Mouse (Mus musculus) heart, embryonic 15.5 days (tissue): ENCODE measurements around the gene Ikbke. TPM values are rescaled to one million over a fixed set of nuclear protein-coding genes. Genes with fewer than 3 reads are reported as not detected.
"Not testable (repeated sequence)": the region's sequence is repeated elsewhere in the genome, so short reads cannot be mapped to it uniquely, and the experiment has no call there.

ENCODE experiments used
- ATAC-seq: fragments of 200-750 bp; cut with Nextera tagmentation; replicated peaks from 2 replicates; pipeline ENCODE4 v1.8.0; 2017; ENCODE audit warnings: low read depth, moderate TSS enrichment; ENCODE audit not compliant: insufficient number of reproducible peaks, insufficient read depth, low FRiP score
- H3K27ac ChIP-seq: fragments of 300-500 bp; sonication (generic); 2 replicates; pipeline ENCODE4 v1.5.1; 2015; ENCODE audit warnings: mild to moderate bottlenecking, inconsistent platforms
- H3K27me3 ChIP-seq: fragments of 300-500 bp; sonication (generic); 2 replicates; pipeline ENCODE4 v1.6.1; 2015; ENCODE audit warnings: inconsistent platforms
- H3K36me3 ChIP-seq: fragments of 300-500 bp; sonication (generic); 2 replicates; pipeline ENCODE4 v1.6.1; 2015; ENCODE audit warnings: mild to moderate bottlenecking, inconsistent platforms
- H3K4me1 ChIP-seq: fragments of 300-500 bp; sonication (generic); replicated peaks from 2 replicates; pipeline ENCODE4 v1.6.1; 2015; ENCODE audit warnings: inconsistent platforms
- H3K4me2 ChIP-seq: fragments of 300-500 bp; sonication (generic); 2 replicates; pipeline ENCODE4 v1.6.1; 2015; ENCODE audit warnings: inconsistent platforms, mild to moderate bottlenecking, moderate library complexity
- H3K4me3 ChIP-seq: fragments of 300-500 bp; sonication (generic); 2 replicates; pipeline ENCODE4 v1.5.1; 2015; ENCODE audit warnings: mild to moderate bottlenecking, inconsistent platforms
- H3K9ac ChIP-seq: fragments of 300-500 bp; sonication (generic); 2 replicates; pipeline ENCODE4 v1.6.1; 2015; ENCODE audit warnings: mild to moderate bottlenecking, inconsistent platforms
- H3K9me3 ChIP-seq: fragments of 300-500 bp; sonication (generic); replicated peaks from 2 replicates; pipeline ENCODE4 v1.6.1; 2016; ENCODE audit warnings: inconsistent platforms
- WGBS: fragments of 180-500 bp; shearing (Covaris S2); methylation state at CpG from one replicate; pipeline ENCODE4 v1.1.7; 2015; ENCODE audit warnings: mixed read lengths; 5-methylcytosine and 5-hydroxymethylcytosine counted together
- polyA plus RNA-seq: library from polyadenylated mRNA; unstranded; fragments of >200 nt; fragmentation: Nextera tagmentation; extraction: Ambion mirVana; gene quantifications from 2 replicates; pipeline ENCODE4 v1.2.1, GENCODE M21; 2015

Gene Ikbke
- polyA plus RNA-seq, result 2.4 and 4.8 TPM in 2 replicates

GRCm38 (mm10) chr1:131279456-131279776 is at the start of gene Ikbke:
Gene Ikbke (minus strand): TSS chr1:131279606.
- peak within 1 kb of the TSS; percentile 65 for H3K27ac ChIP-seq
- peak within 1 kb of the TSS; percentile 52 for H3K4me3 ChIP-seq
- H3K27me3 ChIP-seq, result no peaks in the 10 kb centered on the region
- H3K36me3 ChIP-seq, result no peaks in the 10 kb centered on the region
- 26% methylated on average over 4 of the region's 4 CpGs for WGBS
- no peak for ATAC-seq
- H3K4me1 ChIP-seq, result peaks cover 26% of the 10 kb centered on the region
- H3K4me2 ChIP-seq, result peak within 1 kb of the TSS; percentile 66
- H3K9me3 ChIP-seq, result no peaks in the 10 kb centered on the region
- H3K9ac ChIP-seq, result peak within 1 kb of the TSS; percentile 47

- not testable (repeated sequence) for H3K4me1 ChIP-seq, H3K4me2 ChIP-seq, H3K4me3 ChIP-seq, H3K9ac ChIP-seq, H3K27me3 ChIP-seq, ATAC-seq, H3K27ac ChIP-seq, H3K9me3 ChIP-seq
- peaks cover 40% of the 10 kb centered on the region for H3K36me3 ChIP-seq
- 96% methylated on average over 1 of the region's 1 CpGs for whole genome bisulfite sequencing
Observed at GRCm38 (mm10) chr1:131329093-131329492, 49.7 kb upstream of the Ikbke start.

- no peaks in the 10 kb centered on the region for H3K9me3 ChIP-seq
- H3K4me1 ChIP-seq, result no peaks in the 10 kb centered on the region
- no peak overlapping the region for H3K4me2 ChIP-seq
- H3K36me3 ChIP-seq, result peaks cover 37% of the 10 kb centered on the region
- H3K4me3 ChIP-seq, result no peak overlapping the region
- WGBS, result 85% methylated on average over 1 of the region's 1 CpGs
- ATAC-seq, result no peak
- H3K9ac ChIP-seq, result no peak overlapping the region
- H3K27ac ChIP-seq, result no peak overlapping the region
- no peaks in the 10 kb centered on the region for H3K27me3 ChIP-seq
Observed at GRCm38 (mm10) chr1:131327167-131327566, 47.8 kb upstream of the Ikbke start.

- no peak overlapping the region for H3K27ac ChIP-seq
- ATAC-seq, result no peak
- WGBS, result 89% methylated on average over 3 of the region's 3 CpGs
- H3K4me3 ChIP-seq, result no peak overlapping the region
- no peaks in the 10 kb centered on the region for H3K27me3 ChIP-seq
- H3K9me3 ChIP-seq, result no peaks in the 10 kb centered on the region
- H3K9ac ChIP-seq, result no peak overlapping the region
- H3K36me3 ChIP-seq, result peaks cover 34% of the 10 kb centered on the region
- no peaks in the 10 kb centered on the region for H3K4me1 ChIP-seq
- H3K4me2 ChIP-seq, result no peak overlapping the region
Observed at GRCm38 (mm10) chr1:131324816-131325463, 45.5 kb upstream of the Ikbke start.

DNA sequence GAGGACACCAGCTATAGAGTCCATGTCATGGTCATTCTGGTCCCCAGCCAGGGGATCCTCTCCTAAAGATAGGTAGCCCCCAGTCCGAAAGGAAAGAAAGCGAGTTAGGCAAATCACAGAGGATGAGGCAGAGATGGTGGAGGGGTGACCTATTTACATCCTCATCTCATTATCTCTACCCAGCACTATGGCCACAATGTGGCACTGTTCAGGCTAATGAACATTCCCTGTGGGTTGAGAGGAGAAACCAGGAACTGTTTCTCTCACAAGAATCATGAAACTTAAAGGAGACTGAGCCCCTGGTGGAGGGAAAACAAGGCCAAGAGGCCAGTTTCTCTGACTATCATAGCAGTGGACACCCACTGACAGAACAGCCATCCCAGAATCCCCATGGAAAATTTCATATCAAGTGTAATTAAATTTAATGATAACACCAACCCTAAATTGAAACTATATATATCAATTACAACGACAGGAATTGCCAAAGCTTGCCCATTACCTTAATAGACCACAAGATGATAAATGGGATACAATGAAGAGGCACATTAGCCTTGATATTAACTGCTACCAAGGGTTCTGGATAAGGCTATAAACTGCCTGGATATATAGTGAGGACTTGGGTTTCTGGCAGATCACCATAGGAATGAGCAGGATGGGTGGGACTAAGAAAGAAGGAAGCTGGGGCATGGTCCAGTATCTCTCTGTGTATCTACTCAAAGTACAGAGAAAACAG is 40.4 kb upstream of the Ikbke start:
- Histone ChIP-seq H3K4me2 (no peak overlapping the region), H3K27me3 (no peaks in the 10 kb centered on the region), H3K4me3 (no peak overlapping the region), H3K27ac (no peak overlapping the region), H3K9ac (no peak overlapping the region), H3K4me1 (no peaks in the 10 kb centered on the region), H3K36me3 (peaks cover 43% of the 10 kb centered on the region), H3K9me3 (no peaks in the 10 kb centered on the region)
- WGBS, result 88% methylated on average over 3 of the region's 3 CpGs
- no peak for ATAC-seq

DNA sequence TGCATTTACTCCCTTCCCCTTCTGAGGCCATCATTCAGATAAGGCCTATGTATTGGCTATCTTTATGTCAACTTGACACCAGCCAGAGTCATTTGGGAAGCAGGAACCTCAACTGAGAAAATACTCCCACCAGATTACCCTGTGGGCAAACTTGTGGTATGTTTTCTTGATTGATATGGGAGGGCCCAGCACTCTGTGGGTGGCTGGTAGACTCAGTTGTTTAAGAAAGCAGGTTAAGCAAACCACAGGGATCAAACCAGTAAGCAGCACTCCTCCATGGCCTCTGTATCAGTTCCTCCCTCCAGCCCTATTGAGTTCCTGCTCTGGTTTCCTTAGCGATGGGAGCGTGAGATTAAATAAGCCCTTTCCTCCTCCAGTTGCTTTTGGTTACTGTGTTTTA is 39.0 kb upstream of the Ikbke start:
- no peak overlapping the region for H3K27ac ChIP-seq
- H3K4me2 ChIP-seq, result no peak overlapping the region
- H3K36me3 ChIP-seq, result peaks cover 38% of the 10 kb centered on the region
- no peaks in the 10 kb centered on the region for H3K27me3 ChIP-seq
- no peak overlapping the region for H3K9ac ChIP-seq
- no peaks in the 10 kb centered on the region for H3K4me1 ChIP-seq
- WGBS, result 73% methylated on average over 2 of the region's 2 CpGs
- no peak for ATAC-seq
- H3K4me3 ChIP-seq, result no peak overlapping the region
- H3K9me3 ChIP-seq, result no peaks in the 10 kb centered on the region

DNA sequence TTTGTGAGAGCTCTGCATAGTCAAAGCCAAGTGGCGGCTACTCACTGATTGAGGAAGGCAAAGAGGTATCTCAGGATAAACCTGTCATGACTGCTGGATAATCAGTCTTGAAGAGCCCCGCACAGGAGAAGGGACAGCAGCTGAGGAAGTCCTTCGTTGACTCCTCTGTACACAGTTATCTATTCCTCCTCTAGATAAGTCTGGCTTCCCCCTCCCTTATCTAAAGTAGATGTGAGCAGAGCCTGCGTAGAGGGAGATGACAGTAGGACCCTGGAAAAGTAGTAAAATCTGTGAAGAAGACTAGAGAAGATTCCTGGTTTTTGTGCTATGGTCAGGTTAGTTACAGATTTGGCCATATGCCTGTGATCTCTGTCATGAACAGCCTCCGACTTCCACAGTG is 38.2 kb upstream of the Ikbke start:
- H3K9ac ChIP-seq, result no peak overlapping the region
- H3K9me3 ChIP-seq, result no peaks in the 10 kb centered on the region
- H3K27me3 ChIP-seq, result no peaks in the 10 kb centered on the region
- no peak overlapping the region for H3K27ac ChIP-seq
- no peak overlapping the region for H3K4me3 ChIP-seq
- peaks cover 44% of the 10 kb centered on the region for H3K36me3 ChIP-seq
- 51% methylated on average over 5 of the region's 5 CpGs for WGBS
- ATAC-seq, result no peak
- no peak overlapping the region for H3K4me2 ChIP-seq
- no peaks in the 10 kb centered on the region for H3K4me1 ChIP-seq

GRCm38 (mm10) chr1:131311284-131311683 is 31.9 kb upstream of the Ikbke start:
- peaks cover 47% of the 10 kb centered on the region for H3K36me3 ChIP-seq

DNA sequence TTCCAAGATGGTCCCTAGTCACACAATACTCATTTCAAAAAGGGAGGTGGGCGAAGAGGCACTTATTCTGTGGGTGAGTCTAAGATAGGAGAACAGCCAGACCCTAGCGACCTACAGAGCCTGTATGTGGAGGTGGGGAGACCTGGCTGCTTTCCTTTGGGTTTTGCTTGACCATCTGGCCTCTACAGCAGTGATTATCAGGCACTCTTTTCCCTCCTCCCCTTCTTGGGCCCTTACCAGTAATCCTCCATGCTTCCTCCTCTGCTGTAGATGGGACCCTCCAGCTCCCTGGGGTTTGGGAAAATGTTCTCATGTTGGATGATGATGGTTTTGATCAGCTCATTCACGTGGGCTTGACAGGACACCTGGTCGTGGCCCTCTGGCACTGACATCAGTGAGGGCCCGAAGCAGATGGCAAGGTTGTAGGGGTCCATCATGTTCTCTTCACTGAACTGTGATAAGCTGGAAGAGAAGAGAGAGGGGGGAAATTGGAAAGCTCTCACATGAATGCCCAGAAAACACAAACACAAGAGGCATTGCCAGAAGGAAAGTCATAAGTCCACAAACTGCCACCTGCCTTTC is 30.9 kb upstream of the Ikbke start:
- Histone ChIP-seq H3K27ac (no peak overlapping the region), H3K9ac (no peak overlapping the region), H3K36me3 (peaks cover 40% of the 10 kb centered on the region), H3K9me3 (no peaks in the 10 kb centered on the region), H3K4me3 (no peak overlapping the region), H3K27me3 (no peaks in the 10 kb centered on the region), H3K4me1 (no peaks in the 10 kb centered on the region), H3K4me2 (no peak overlapping the region)
- 84% methylated on average over 5 of the region's 5 CpGs for WGBS
- no peak for ATAC-seq

More at GRCm38 (mm10) chr1:131311284-131311683, 31.9 kb upstream of the Ikbke start:
- no peak overlapping the region for H3K4me3 ChIP-seq
- H3K4me2 ChIP-seq, result no peak overlapping the region
- H3K9me3 ChIP-seq, result no peaks in the 10 kb centered on the region
- H3K27ac ChIP-seq, result no peak overlapping the region
- no peaks in the 10 kb centered on the region for H3K27me3 ChIP-seq
- H3K4me1 ChIP-seq, result no peaks in the 10 kb centered on the region
- 86% methylated on average over 3 of the region's 3 CpGs for WGBS
- H3K9ac ChIP-seq, result no peak overlapping the region
- ATAC-seq, result no peak

DNA sequence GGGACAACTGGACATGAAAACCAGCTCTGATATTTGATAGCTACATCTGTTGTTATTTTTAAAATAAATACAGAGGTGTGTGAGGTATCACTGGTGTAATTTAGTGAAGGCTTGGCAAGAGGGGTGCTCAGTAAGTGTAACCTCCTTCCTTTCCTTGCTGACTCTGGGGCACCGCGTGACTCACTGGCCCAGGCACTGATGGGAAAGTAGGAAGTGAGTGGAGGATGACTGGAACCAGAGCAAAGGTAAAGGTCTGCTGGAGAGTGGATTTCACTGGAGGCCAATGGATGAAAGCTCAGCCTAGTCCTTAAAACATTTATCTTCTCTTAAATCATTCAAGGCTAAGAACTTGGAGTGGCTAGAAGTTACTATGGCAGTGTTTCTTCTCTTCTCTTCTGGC is 21.3 kb upstream of the Ikbke start:
- Histone ChIP-seq H3K27me3 (no peaks in the 10 kb centered on the region), H3K4me3 (no peak overlapping the region), H3K4me1 (peaks cover 11% of the 10 kb centered on the region), H3K36me3 (peaks cover 23% of the 10 kb centered on the region), H3K9me3 (no peaks in the 10 kb centered on the region), H3K27ac (no peak overlapping the region), H3K4me2 (no peak overlapping the region), H3K9ac (no peak overlapping the region)
- ATAC-seq, result no peak
- WGBS, result 92% methylated on average over 2 of the region's 2 CpGs

- peaks cover 23% of the 10 kb centered on the region for H3K36me3 ChIP-seq
- H3K27ac ChIP-seq, result no peak overlapping the region
- ATAC-seq, result no peak
- H3K4me3 ChIP-seq, result no peak overlapping the region
- no peak overlapping the region for H3K4me2 ChIP-seq
- H3K27me3 ChIP-seq, result no peaks in the 10 kb centered on the region
- peaks cover 19% of the 10 kb centered on the region for H3K4me1 ChIP-seq
- 77% methylated on average over 6 of the region's 6 CpGs for WGBS
- no peaks in the 10 kb centered on the region for H3K9me3 ChIP-seq
- no peak overlapping the region for H3K9ac ChIP-seq
Observed at GRCm38 (mm10) chr1:131299788-131300187, 20.4 kb upstream of the Ikbke start.
